Mouse (Mus musculus) myocyte (in vitro differentiated cells): Measurements from ENCODE around the gene Vmp1.

Experiments
- MYOG ChIP-seq, 3 experiments: IDR thresholded peaks; one replicate each; pipeline ENCODE4 v1.6.1; 2011; ENCODE audit warnings: control low read depth in 2 of 3, low read depth in 2 of 3, mild to moderate bottlenecking in 2 of 3; ENCODE audit not compliant: insufficient read length in 2 of 3, control insufficient read depth in 1 of 3, insufficient read depth in 1 of 3
- POLR2A ChIP-seq: IDR thresholded peaks from one replicate; pipeline ENCODE4 v1.6.1; 2011; ENCODE audit warnings: low read depth, mild to moderate bottlenecking, control low read depth, moderate library complexity; ENCODE audit not compliant: insufficient read length

- TF ChIP-seq POLR2A (no peak), MYOG (IDR thresholded peaks at IDR 0.05; ENCODE audit: control insufficient read depth in 1 of 3, insufficient read depth in 1 of 3, insufficient read length in 2 of 3, low read depth in 2 of 3) (no peak)
Observed at GRCm38 (mm10) chr11:86603719-86604118, 79.9 kb downstream of the Vmp1 start.
